8 mouse cellular contexts compared by ENCODE assay signal in genomic region chr4:119233256-119233901, GRCm38 (mm10). TPM values are rescaled to one million over a fixed set of nuclear protein-coding genes. Genes with fewer than 3 reads are reported as not detected.
DNase-seq lines count a peak whose midpoint lies in the region; ATAC-seq and TF ChIP-seq lines count a peak whose summit lies in the region.
"Had no signal": no experiment of that assay in that cellular context is flagged by ENCODE, and none has a peak within 500 bp of the region (broad histone marks: within the 10 kb centered on the region; RNA-seq: fewer than 3 reads in every experiment).

No protein-coding gene starts in this region.

- H3K9ac ChIP-seq in forebrain, embryonic 15.5 days (replicated peaks) = peak overlapping the region; percentile 77
- peak overlapping the region; percentile 69 for H3K9ac ChIP-seq in hindbrain, embryonic 11.5 days (ENCODE audit: low read depth, low read length)

- WGBS in forebrain, embryonic 15.5 days = 0% methylated on average over 36 of the region's 36 CpGs
- under 1% methylated on average over 36 of the region's 36 CpGs for WGBS in hindbrain, embryonic 11.5 days

- no peaks in the 10 kb centered on the region for H3K27me3 ChIP-seq in forebrain, embryonic 15.5 days
- H3K27me3 ChIP-seq in hindbrain, embryonic 11.5 days (ENCODE audit: control insufficient read depth, insufficient read depth, low read length) = no peaks in the 10 kb centered on the region

- ATAC-seq in forebrain, embryonic 15.5 days (replicated peaks) = peak; percentile 67
- peak; percentile 57 for ATAC-seq in hindbrain, embryonic 11.5 days (ENCODE audit: low FRiP score)

- peak; percentile 36; the same call in 1 of the 2 replicates for TF ChIP-seq CTCF in brain, embryonic 14.5 days (IDR thresholded peaks at IDR 0.05; ENCODE audit: borderline replicate concordance, extremely low read depth, insufficient read depth, insufficient read length)

- H3K4me3 ChIP-seq in forebrain, embryonic 15.5 days = peak overlapping the region; percentile 95
- H3K4me3 ChIP-seq in hindbrain, embryonic 11.5 days (ENCODE audit: low read depth, low read length) = peak overlapping the region; percentile 86

- H3K36me3 ChIP-seq in forebrain, embryonic 15.5 days = peaks cover 13% of the 10 kb centered on the region
- no peaks in the 10 kb centered on the region for H3K36me3 ChIP-seq in hindbrain, embryonic 11.5 days (ENCODE audit: control insufficient read depth, insufficient read depth, low read length)

- DNase-seq in Muller cell, postnatal 12 days (ENCODE audit: inconsistent ontology term) = peak; percentile 68
- DNase-seq in brain, embryonic 14.5 days (ENCODE audit: low read depth) = peak; percentile 87
- DNase-seq in hindbrain, embryonic 11.5 days (ENCODE audit: low spot score) = peak; percentile 68
- DNase-seq in layer of hippocampus, postnatal 14 days (ENCODE audit: low spot score in 2 of 2) = peak; percentile 41 to 71
- DNase-seq in lung, postnatal 10 days = peak; percentile 62
- peak; percentile 70 for DNase-seq in retina, postnatal 1 day

- no peak for TF ChIP-seq POLR2A in brain, embryonic 14.5 days (IDR thresholded peaks at IDR 0.05; ENCODE audit: borderline replicate concordance, extremely low read depth, insufficient read depth, insufficient read length, poor library complexity, severe bottlenecking)

- peak overlapping the region; percentile 72 for H3K27ac ChIP-seq in forebrain, embryonic 15.5 days (replicated peaks)
- H3K27ac ChIP-seq in hindbrain, embryonic 11.5 days (ENCODE audit: low read depth, low read length) = no peak overlapping the region

- peak overlapping the region; percentile 96 for H3K4me2 ChIP-seq in forebrain, embryonic 15.5 days (replicated peaks)
- peak overlapping the region; percentile 95 for H3K4me2 ChIP-seq in hindbrain, embryonic 11.5 days (replicated peaks; ENCODE audit: low read depth, low read length)

- peaks cover 22% of the 10 kb centered on the region for H3K4me1 ChIP-seq in forebrain, embryonic 15.5 days
- H3K4me1 ChIP-seq in hindbrain, embryonic 11.5 days (replicated peaks; ENCODE audit: control insufficient read depth, insufficient read depth, low read length) = 0 out of 2 replicates have a peak, but pooled peaks cover 2% of the 10 kb centered on the region

- no peaks in the 10 kb centered on the region for H3K9me3 ChIP-seq in forebrain, embryonic 15.5 days
- H3K9me3 ChIP-seq in hindbrain, embryonic 11.5 days (ENCODE audit: control insufficient read depth, low read length) = no peaks in the 10 kb centered on the region

RNA-seq across cellular contexts. Expression of gene P3h1, which starts 0.7 kb away (rescaled TPM):
- polyA plus RNA-seq in brain, embryonic 14.5 days (2012; rRNA removed) = 23.2 and 24.4 TPM in 2 replicates
- 8.3 and 9.2 TPM in 2 replicates for polyA plus RNA-seq in forebrain, embryonic 15.5 days (2015; fragmentation: Nextera tagmentation; extraction: Ambion mirVana)
- polyA plus RNA-seq in hindbrain, embryonic 11.5 days (2014; fragmentation: Nextera tagmentation; extraction: Ambion mirVana) = 15.4 and 17.9 TPM in 2 replicates
- 1 to 10 TPM; 9.4 to 9.5 TPM for total RNA-seq in layer of hippocampus, postnatal 14 days (2021)

RNA-seq across cellular contexts. Expression of gene AU022252, which starts 0.9 kb away (rescaled TPM):
- polyA plus RNA-seq in brain, embryonic 14.5 days (2012; rRNA removed) = 13.5 and 18.2 TPM in 2 replicates
- polyA plus RNA-seq in forebrain, embryonic 15.5 days (2015; fragmentation: Nextera tagmentation; extraction: Ambion mirVana) = 31.5 and 32.8 TPM in 2 replicates
- polyA plus RNA-seq in hindbrain, embryonic 11.5 days (2014; fragmentation: Nextera tagmentation; extraction: Ambion mirVana) = 31.1 and 37.0 TPM in 2 replicates
- total RNA-seq in layer of hippocampus, postnatal 14 days (2021) = 10 to 100 TPM; 32.4 to 33.2 TPM

RNA-seq across cellular contexts. Expression of gene Tmem269, which starts 15.4 kb away (rescaled TPM):
- 0.66 and 0.79 TPM in 2 replicates for polyA plus RNA-seq in brain, embryonic 14.5 days (2012; rRNA removed)
- 0.17 and 0.78 TPM in 2 replicates for polyA plus RNA-seq in forebrain, embryonic 15.5 days (2015; fragmentation: Nextera tagmentation; extraction: Ambion mirVana)
- not detected in 2 replicates for polyA plus RNA-seq in hindbrain, embryonic 11.5 days (2014; fragmentation: Nextera tagmentation; extraction: Ambion mirVana)
- under 1 TPM; 0.30 to 0.45 TPM for total RNA-seq in layer of hippocampus, postnatal 14 days (2021)

RNA-seq across cellular contexts. Expression of gene Cldn19, which starts 21.8 kb away (rescaled TPM):
- polyA plus RNA-seq in brain, embryonic 14.5 days (2012; rRNA removed) = 0.87 and 2.2 TPM in 2 replicates
- 0.70 and 1.0 TPM in 2 replicates for polyA plus RNA-seq in forebrain, embryonic 15.5 days (2015; fragmentation: Nextera tagmentation; extraction: Ambion mirVana)
- polyA plus RNA-seq in hindbrain, embryonic 11.5 days (2014; fragmentation: Nextera tagmentation; extraction: Ambion mirVana) = 0.18 and 0.25 TPM in 2 replicates
- total RNA-seq in layer of hippocampus, postnatal 14 days (2021) = 1 to 10 TPM in 1 of 2 experiments, under 1 TPM in 1; 0.79 to 1.9 TPM
- total RNA-seq: hematopoietic stem cell, adult 5-6 weeks had no signal

RNA-seq across cellular contexts. Expression of gene Svbp, which starts 38.3 kb away (rescaled TPM):
- 132 and 160 TPM in 2 replicates for polyA plus RNA-seq in brain, embryonic 14.5 days (2012; rRNA removed)
- polyA plus RNA-seq in forebrain, embryonic 15.5 days (2015; fragmentation: Nextera tagmentation; extraction: Ambion mirVana) = 256 and 267 TPM in 2 replicates
- 177 and 201 TPM in 2 replicates for polyA plus RNA-seq in hindbrain, embryonic 11.5 days (2014; fragmentation: Nextera tagmentation; extraction: Ambion mirVana)
- 10 to 100 TPM; 21.1 to 25.3 TPM for total RNA-seq in layer of hippocampus, postnatal 14 days (2021)
